Mouse (Mus musculus) Patski (cell line): ENCODE results near the gene Nav1. TPM values are rescaled to one million over a fixed set of nuclear protein-coding genes. Genes with fewer than 3 reads are reported as not detected.

ENCODE experiments used
- ATAC-seq: fragments of 100-300 bp; one replicate; pipeline ENCODE4 v1.8.0; 2021
- CTCF ChIA-PET: fragments of 350-600 bp; sonication (Branson Sonifier 250); formaldehyde crosslinking; loops from one replicate; lab custom pipeline; 2022; ENCODE audit warnings: inconsistent platforms; lab: Charles Lee
- POLR2A ChIA-PET: fragments of 350-600 bp; sonication (Branson Sonifier 250); formaldehyde crosslinking; loops from one replicate; lab custom pipeline; 2022; ENCODE audit warnings: antibody characterized with exemption, inconsistent platforms; lab: Charles Lee
- DNase-seq: peaks from one replicate; pipeline ENCODE4 v3.0.0-alpha.2; 2011; ENCODE audit warnings: low read depth, low spot score
- H3K27me3 ChIP-seq: fragments of 371-371 bp; one replicate; pipeline ENCODE4 v1.5.1; 2021
- CTCF ChIP-seq: fragments of 100-300 bp; IDR thresholded peaks from one replicate; pipeline ENCODE4 v1.5.1; 2021
- in situ Hi-C: fragments of 300-500 bp; cut with MboI; formaldehyde crosslinking; loops from 3 replicates; pipeline ENCODE4 v1.11.1; 2018; ENCODE audit warnings: low pct_unique_long_range_greater_than_20kb, mixed read lengths
- polyA plus RNA-seq: library from polyadenylated mRNA; unstranded; gene quantifications from one replicate; pipeline ENCODE4 v1.2.3, GENCODE M21; 2021

Gene Nav1
- polyA plus RNA-seq, 1 experiment from 2014 or later = 22.1 TPM

GRCm38 (mm10) chr1:135460521-135460920 is 146.6 kb downstream of the Nav1 start:
- no peak for TF ChIP-seq CTCF
- ChIA-PET CTCF (interaction anchor here (0.6 to 1.9 kb wide), 11 partner anchors 10 to 239 kb away, joined by 3 to 6 read pairs (median 3); no protein-coding TSS in a partner anchor), POLR2A (interaction anchor here (1.0 to 1.3 kb wide), 2 partner anchors 79 to 80 kb away, joined by 3 read pairs; no protein-coding TSS in a partner anchor)
- no peak for ATAC-seq
- H3K27me3 ChIP-seq = no peaks in the 10 kb centered on the region
- in situ Hi-C loops = loop anchor here (5.0 kb wide), 3 partner anchors 47 to 237 kb away; no protein-coding TSS in a partner anchor
- no peak for DNase-seq

- no peaks in the 10 kb centered on the region for H3K27me3 ChIP-seq
- TF ChIP-seq CTCF = no peak
- in situ Hi-C loops = loop anchor here (10.0 kb wide), 1 partner anchor 217 kb away; no protein-coding TSS in a partner anchor
- ChIA-PET POLR2A (no interaction called here), CTCF (no interaction called here)
- ATAC-seq = no peak
- DNase-seq = no peak
Measured at GRCm38 (mm10) chr1:135457860-135458259, 149.2 kb downstream of the Nav1 start.

GRCm38 (mm10) chr1:135452259-135452658 is 154.8 kb downstream of the Nav1 start:
- H3K27me3 ChIP-seq = no peaks in the 10 kb centered on the region
- no peak for TF ChIP-seq CTCF
- in situ Hi-C loops = loop anchor here (10.0 kb wide), 1 partner anchor 223 kb away; no protein-coding TSS in a partner anchor
- POLR2A ChIA-PET = no interaction called here
- CTCF ChIA-PET = interaction anchor here (3.6 kb wide), 1 partner anchor 9 kb away, joined by 12 read pairs; no protein-coding TSS in a partner anchor
- ATAC-seq (no peak), DNase-seq (no peak)

GRCm38 (mm10) chr1:135451419-135451818 is 155.7 kb downstream of the Nav1 start:
- no peak for ATAC-seq

GRCm38 (mm10) chr1:135449876-135450275 is 157.2 kb downstream of the Nav1 start:
- POLR2A ChIA-PET = interaction anchor here (0.5 kb wide), 1 partner anchor 90 kb away, joined by 7 read pairs; no protein-coding TSS in a partner anchor

More at GRCm38 (mm10) chr1:135451419-135451818, 155.7 kb downstream of the Nav1 start:
- H3K27me3 ChIP-seq = no peaks in the 10 kb centered on the region
- ChIA-PET CTCF (no interaction called here), POLR2A (no interaction called here)
- TF ChIP-seq CTCF = no peak
- DNase-seq = no peak
- in situ Hi-C loops = loop anchor here (10.0 kb wide), 1 partner anchor 223 kb away; no protein-coding TSS in a partner anchor

GRCm38 (mm10) chr1:135448940-135449339 is 158.2 kb downstream of the Nav1 start:
- ATAC-seq (no peak), DNase-seq (no peak)
- ChIA-PET POLR2A (no interaction called here), CTCF (no interaction called here)
- no peaks in the 10 kb centered on the region for H3K27me3 ChIP-seq
- in situ Hi-C loops = no loop called here
- TF ChIP-seq CTCF = no peak

More at GRCm38 (mm10) chr1:135449876-135450275, 157.2 kb downstream of the Nav1 start:
- ATAC-seq (no peak), DNase-seq (no peak)
- no peaks in the 10 kb centered on the region for H3K27me3 ChIP-seq
- CTCF ChIA-PET = interaction anchor here (1.3 to 1.7 kb wide), 2 partner anchors 11 to 49 kb away, joined by 3 to 4 read pairs; no protein-coding TSS in a partner anchor
- in situ Hi-C loops = loop anchor here (10.0 kb wide), 1 partner anchor 225 kb away; no protein-coding TSS in a partner anchor
- TF ChIP-seq CTCF = no peak

GRCm38 (mm10) chr1:135443506-135443905 is 163.6 kb downstream of the Nav1 start:
- no peak for ATAC-seq
- ChIA-PET CTCF (interaction anchor here (1.5 to 2.3 kb wide), 2 partner anchors 9 to 10 kb away, joined by 4 to 12 read pairs; no protein-coding TSS in a partner anchor), POLR2A (no interaction called here)
- no peak for TF ChIP-seq CTCF
- DNase-seq = no peak
- in situ Hi-C loops = loop anchor here (5.0 kb wide), 1 partner anchor 41 kb away; no protein-coding TSS in a partner anchor
- H3K27me3 ChIP-seq = no peaks in the 10 kb centered on the region

GRCm38 (mm10) chr1:135441861-135442260 is 165.2 kb downstream of the Nav1 start:
- CTCF ChIA-PET = interaction anchor here (1.4 to 2.3 kb wide), 2 partner anchors 12 to 229 kb away, joined by 3 to 12 read pairs; no protein-coding TSS in a partner anchor
- no peak for ATAC-seq
- DNase-seq = no peak
- no peaks in the 10 kb centered on the region for H3K27me3 ChIP-seq
- POLR2A ChIA-PET = interaction anchor here (0.8 kb wide), 1 partner anchor 11 kb away, joined by 3 read pairs; the partner anchor contains the start of gene Ipo9
- no peak for TF ChIP-seq CTCF
- in situ Hi-C loops = loop anchor here (5.0 kb wide), 1 partner anchor 40 kb away; no protein-coding TSS in a partner anchor

GRCm38 (mm10) chr1:135440986-135441385 is 166.1 kb downstream of the Nav1 start:
- CTCF ChIA-PET = no interaction called here
- in situ Hi-C loops = loop anchor here (5.0 kb wide), 1 partner anchor 39 kb away; no protein-coding TSS in a partner anchor
- no peak for TF ChIP-seq CTCF

GRCm38 (mm10) chr1:135438801-135439200 is 168.3 kb downstream of the Nav1 start:
- no peak for ATAC-seq
- ChIA-PET CTCF (no interaction called here), POLR2A (interaction anchor here (0.5 kb wide), 1 partner anchor 97 kb away, joined by 3 read pairs; no protein-coding TSS in a partner anchor)
- TF ChIP-seq CTCF = no peak
- DNase-seq = no peak
- H3K27me3 ChIP-seq = no peaks in the 10 kb centered on the region
- in situ Hi-C loops = no loop called here

More at GRCm38 (mm10) chr1:135440986-135441385, 166.1 kb downstream of the Nav1 start:
- POLR2A ChIA-PET = interaction anchor here (0.8 kb wide), 1 partner anchor 11 kb away, joined by 3 read pairs; the partner anchor contains the start of gene Ipo9
- H3K27me3 ChIP-seq = no peaks in the 10 kb centered on the region
- ATAC-seq = no peak
- no peak for DNase-seq

GRCm38 (mm10) chr1:135435823-135436222 is 171.3 kb downstream of the Nav1 start:
- DNase-seq (no peak), ATAC-seq (no peak)
- H3K27me3 ChIP-seq = no peaks in the 10 kb centered on the region
- ChIA-PET POLR2A (no interaction called here), CTCF (no interaction called here)
- in situ Hi-C loops = no loop called here
- TF ChIP-seq CTCF = no peak
